Mouse (Mus musculus) stomach, embryonic 16.5 days (tissue): Measurements from ENCODE around the gene Shkbp1. TPM values are rescaled to one million over a fixed set of nuclear protein-coding genes. Genes with fewer than 3 reads are reported as not detected.

Experiments used
- ATAC-seq: fragments of 200-750 bp; cut with Nextera tagmentation; 2 replicates; pipeline ENCODE4 v1.8.0; 2017; ENCODE audit warnings: moderate number of reproducible peaks, moderate TSS enrichment; ENCODE audit not compliant: insufficient read depth, low FRiP score
- H3K27ac ChIP-seq: fragments of 300-500 bp; sonication (generic); 2 replicates; pipeline ENCODE4 v1.5.1; 2014; ENCODE audit warnings: low read length
- H3K27me3 ChIP-seq: fragments of 300-500 bp; sonication (generic); 2 replicates; pipeline ENCODE4 v1.6.1; 2014; ENCODE audit warnings: low read length, control low read depth, mixed read lengths; ENCODE audit not compliant: control insufficient read depth, insufficient read depth
- H3K36me3 ChIP-seq: fragments of 300-500 bp; sonication (generic); 2 replicates; pipeline ENCODE4 v1.6.1; 2014; ENCODE audit warnings: low read length; ENCODE audit not compliant: control insufficient read depth, insufficient read depth
- H3K4me1 ChIP-seq: fragments of 300-500 bp; sonication (generic); 2 replicates; pipeline ENCODE4 v1.6.1; 2014; ENCODE audit warnings: low read length, control low read depth, mixed read lengths; ENCODE audit not compliant: control insufficient read depth, insufficient read depth
- H3K4me2 ChIP-seq: fragments of 300-500 bp; sonication (generic); 2 replicates; pipeline ENCODE4 v1.6.1; 2014; ENCODE audit warnings: low read depth, low read length, mixed read lengths
- H3K4me3 ChIP-seq: fragments of 300-500 bp; sonication (generic); replicated peaks from 2 replicates; pipeline ENCODE4 v1.5.1; 2014; ENCODE audit warnings: mild to moderate bottlenecking, low read length
- H3K9ac ChIP-seq: fragments of 300-500 bp; sonication (generic); 2 replicates; pipeline ENCODE4 v1.6.1; 2014; ENCODE audit warnings: low read length
- H3K9me3 ChIP-seq: fragments of 300-500 bp; sonication (generic); replicated peaks from 2 replicates; pipeline ENCODE4 v1.6.1; 2016; ENCODE audit warnings: low read length, control low read depth; ENCODE audit not compliant: control insufficient read depth
- WGBS: fragments of 180-500 bp; shearing (Covaris S2); extraction: QIAGEN DNeasy Blood & Tissue Kit; methylation state at CpG from one replicate; pipeline ENCODE4 v1.1.7; 2014; 5-methylcytosine and 5-hydroxymethylcytosine counted together
- polyA plus RNA-seq: library from polyadenylated mRNA; unstranded; fragments of >200 nt; fragmentation: Nextera tagmentation; extraction: Ambion mirVana; gene quantifications from 2 replicates; pipeline ENCODE4 v1.2.1, GENCODE M21; 2015

Shkbp1 gene
- polyA plus RNA-seq, 1 experiment from 2014 or later: 41.0 TPM

- Histone ChIP-seq H3K27ac (no peak overlapping the region), H3K36me3 (no peaks in the 10 kb centered on the region), H3K4me3 (no peak overlapping the region), H3K9ac (no peak overlapping the region), H3K4me2 (no peak overlapping the region), H3K4me1 (peaks cover 28% of the 10 kb centered on the region), H3K27me3 (peaks cover 11% of the 10 kb centered on the region), H3K9me3 (no peaks in the 10 kb centered on the region)
- WGBS: 35% methylated on average over 7 of the region's 7 CpGs
- ATAC-seq: no peak
These were observed 16.3 kb downstream of the Shkbp1 start for GRCm38 (mm10) chr7:27339519-27339918.

- Histone ChIP-seq H3K27ac (no peak overlapping the region), H3K4me3 (no peak overlapping the region), H3K4me1 (peaks cover 32% of the 10 kb centered on the region), H3K9me3 (no peaks in the 10 kb centered on the region), H3K27me3 (peaks cover 15% of the 10 kb centered on the region), H3K36me3 (no peaks in the 10 kb centered on the region), H3K9ac (no peak overlapping the region), H3K4me2 (no peak overlapping the region)
- no peak for ATAC-seq
- WGBS: 76% methylated on average over 4 of the region's 4 CpGs
These were observed 16.7 kb downstream of the Shkbp1 start for GRCm38 (mm10) chr7:27339114-27339513.

- Histone ChIP-seq H3K27me3 (peaks cover 20% of the 10 kb centered on the region), H3K4me3 (peak within 1 kb of the TSS; percentile 42), H3K36me3 (no peaks in the 10 kb centered on the region), H3K27ac (peak within 1 kb of the TSS; percentile 44; the same call in 1 of the 2 replicates), H3K9me3 (no peaks in the 10 kb centered on the region), H3K4me2 (peak within 1 kb of the TSS; percentile 72), H3K4me1 (peaks cover 39% of the 10 kb centered on the region), H3K9ac (peak within 1 kb of the TSS; percentile 71)
- under 1% methylated on average over 36 of the region's 36 CpGs for WGBS
- ATAC-seq: peak; percentile 45; the same call in 1 of the 2 replicates
These were observed 18.5 kb downstream of the Shkbp1 start, which contains the start of gene Ltbp4 for GRCm38 (mm10) chr7:27337175-27337853. TSS of gene Ltbp4 (minus strand) at chr7:27337692.

- peak overlapping the region; percentile 42 for H3K4me3 ChIP-seq
- H3K27ac ChIP-seq: peak overlapping the region; percentile 47
- H3K9ac ChIP-seq: peak overlapping the region; percentile 71
- H3K4me1 ChIP-seq: peaks cover 44% of the 10 kb centered on the region
- peak overlapping the region; percentile 72 for H3K4me2 ChIP-seq
- under 1% methylated on average over 47 of the region's 47 CpGs for WGBS
- ATAC-seq: peak; percentile 70
- H3K36me3 ChIP-seq: no peaks in the 10 kb centered on the region
- H3K27me3 ChIP-seq: peaks cover 20% of the 10 kb centered on the region
- H3K9me3 ChIP-seq: no peaks in the 10 kb centered on the region
These were observed 19.6 kb downstream of the Shkbp1 start for GRCm38 (mm10) chr7:27335928-27336823.

- WGBS: 44% methylated on average over 15 of the region's 15 CpGs
- no peaks in the 10 kb centered on the region for H3K36me3 ChIP-seq
- peak overlapping the region; percentile 98 for H3K27ac ChIP-seq
- peak overlapping the region; percentile 85 for H3K4me2 ChIP-seq
- H3K27me3 ChIP-seq: peaks cover 20% of the 10 kb centered on the region
- ATAC-seq: no peak
- no peaks in the 10 kb centered on the region for H3K9me3 ChIP-seq
- peaks cover 48% of the 10 kb centered on the region for H3K4me1 ChIP-seq
- peak overlapping the region; percentile 96 for H3K9ac ChIP-seq
- H3K4me3 ChIP-seq: peak overlapping the region; percentile 75; the same call in 1 of the 2 replicates
These were observed 20.7 kb downstream of the Shkbp1 start for GRCm38 (mm10) chr7:27335011-27335720.

- Histone ChIP-seq H3K4me1 (peaks cover 55% of the 10 kb centered on the region), H3K9me3 (no peaks in the 10 kb centered on the region), H3K36me3 (no peaks in the 10 kb centered on the region), H3K27me3 (peaks cover 20% of the 10 kb centered on the region), H3K9ac (peak overlapping the region; percentile 96), H3K4me2 (peak overlapping the region; percentile 85), H3K27ac (peak overlapping the region; percentile 98), H3K4me3 (peak overlapping the region; percentile 75)
- WGBS: 5% methylated on average over 32 of the region's 32 CpGs
- no peak for ATAC-seq
These were observed 21.4 kb downstream of the Shkbp1 start for GRCm38 (mm10) chr7:27334405-27334911.

- peak overlapping the region; percentile 75 for H3K4me3 ChIP-seq
- peak overlapping the region; percentile 96 for H3K9ac ChIP-seq
- H3K36me3 ChIP-seq: no peaks in the 10 kb centered on the region
- H3K27ac ChIP-seq: peak overlapping the region; percentile 98
- under 1% methylated on average over 66 of the region's 77 CpGs for WGBS
- no peaks in the 10 kb centered on the region for H3K9me3 ChIP-seq
- H3K4me1 ChIP-seq: peaks cover 62% of the 10 kb centered on the region
- ATAC-seq: no peak
- peak overlapping the region; percentile 85 for H3K4me2 ChIP-seq
- H3K27me3 ChIP-seq: peaks cover 18% of the 10 kb centered on the region
These were observed 22.4 kb downstream of the Shkbp1 start for GRCm38 (mm10) chr7:27333316-27333941.
